14 mouse cellular contexts compared by ENCODE assay signal in the genomic region with DNA sequence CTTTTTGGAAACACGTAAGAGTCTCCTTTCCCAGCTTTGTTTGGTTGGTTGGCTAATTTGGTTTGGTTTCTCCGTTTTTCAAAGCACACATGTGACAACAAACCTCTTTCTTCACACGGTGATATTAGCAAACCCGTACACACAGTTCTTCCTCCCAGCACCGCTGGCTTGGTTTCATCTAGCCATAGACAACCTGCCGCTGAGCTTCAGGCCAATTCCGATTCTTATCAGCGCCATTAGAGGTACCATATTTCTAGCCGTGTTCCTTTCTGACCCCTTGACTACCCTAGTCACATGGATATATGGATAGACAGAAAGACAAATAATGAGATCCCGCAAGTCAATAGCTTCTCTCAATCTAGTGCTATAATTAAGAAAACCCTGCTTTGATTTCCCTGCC.
DNase-seq lines count a peak whose midpoint lies in the region; ATAC-seq and TF ChIP-seq lines count a peak whose summit lies in the region.
"Had no signal": no experiment of that assay in that cellular context is flagged by ENCODE, and none has a peak within 500 bp of the region (broad histone marks: within the 10 kb centered on the region; RNA-seq: fewer than 3 reads in every experiment).

No protein-coding gene starts in this region.

- no peaks in the 10 kb centered on the region for H3K9me3 ChIP-seq in kidney, postnatal 0 days (replicated peaks; ENCODE audit: low read length)
- H3K9me3 ChIP-seq in embryonic facial prominence, embryonic 15.5 days (replicated peaks) = no peaks in the 10 kb centered on the region
- H3K9me3 ChIP-seq in forebrain, embryonic 16.5 days (ENCODE audit: control insufficient read depth, low read length) = no peaks in the 10 kb centered on the region
- H3K9me3 ChIP-seq: embryonic facial prominence, embryonic 12.5 days; G1E; hindbrain, embryonic 10.5 days; intestine, embryonic 15.5 days; liver, embryonic 15.5 days had no signal

- H3K4me2 ChIP-seq in kidney, postnatal 0 days (ENCODE audit: low read length) = peak overlapping the region; percentile 49
- H3K4me2 ChIP-seq in embryonic facial prominence, embryonic 15.5 days (replicated peaks) = peak overlapping the region; percentile 48; the same call in 1 of the 2 replicates
- peak overlapping the region; percentile 63; the same call in 1 of the 2 replicates for H3K4me2 ChIP-seq in forebrain, embryonic 16.5 days (ENCODE audit: low read length)
- H3K4me2 ChIP-seq: liver, embryonic 15.5 days had no signal

- no peak overlapping the region for H3K9ac ChIP-seq in kidney, postnatal 0 days (ENCODE audit: low read depth, low read length)
- H3K9ac ChIP-seq in embryonic facial prominence, embryonic 15.5 days = no peak overlapping the region
- H3K9ac ChIP-seq in forebrain, embryonic 16.5 days (replicated peaks; ENCODE audit: low read depth, low read length) = no peak overlapping the region
- H3K9ac ChIP-seq: intestine, embryonic 15.5 days; liver, embryonic 15.5 days had no signal

- no peak for ATAC-seq in kidney, postnatal 0 days (replicated peaks; ENCODE audit: low FRiP score, low read depth)
- no peak for ATAC-seq in embryonic facial prominence, embryonic 15.5 days (ENCODE audit: insufficient number of reproducible peaks, low FRiP score, low TSS enrichment, low read depth)
- no peak for ATAC-seq in forebrain, embryonic 16.5 days
- ATAC-seq: intestine, embryonic 15.5 days had no signal

- H3K4me1 ChIP-seq in kidney, postnatal 0 days (replicated peaks; ENCODE audit: insufficient read depth, low read length) = peaks cover 10% of the 10 kb centered on the region
- H3K4me1 ChIP-seq in embryonic facial prominence, embryonic 15.5 days = peaks cover 26% of the 10 kb centered on the region
- H3K4me1 ChIP-seq in forebrain, embryonic 16.5 days (replicated peaks; ENCODE audit: control insufficient read depth, insufficient read depth, low read length) = peaks cover 20% of the 10 kb centered on the region
- peaks cover 15% of the 10 kb centered on the region for H3K4me1 ChIP-seq in olfactory bulb, adult 2 months (ENCODE audit: control insufficient read depth, insufficient read depth, low read length)
- H3K4me1 ChIP-seq: liver, embryonic 15.5 days had no signal

- no peak for TF ChIP-seq CTCF in kidney, postnatal 0 days (IDR thresholded peaks at IDR 0.05; ENCODE audit: low read depth)
- no peak for TF ChIP-seq CTCF in olfactory bulb, adult 2 months (IDR thresholded peaks at IDR 0.05; ENCODE audit: insufficient read depth, low read depth, low read length)

- 59% methylated on average over 10 of the region's 10 CpGs for WGBS in kidney, postnatal 0 days
- 81% methylated on average over 10 of the region's 10 CpGs for WGBS in embryonic facial prominence, embryonic 15.5 days
- WGBS in forebrain, embryonic 16.5 days = 63% methylated on average over 10 of the region's 10 CpGs
- 63% methylated on average over 10 of the region's 10 CpGs for WGBS in olfactory bulb, adult 2 months

- TF ChIP-seq POLR2A in olfactory bulb, adult 2 months (IDR thresholded peaks at IDR 0.05; ENCODE audit: insufficient read depth, low read depth, low read length) = no peak

- peak; percentile 7 for DNase-seq in kidney, postnatal 0 days (ENCODE audit: low spot score)
- no peak for DNase-seq in kidney, postnatal 14 days
- DNase-seq in urinary bladder, adult 2 months (ENCODE audit: low spot score) = no peak
- DNase-seq in spleen, postnatal 4 days (ENCODE audit: low spot score in 2 of 2) = no peak
- DNase-seq: cerebellum, adult 11-12 months; thymus, adult 2 months had no signal

- H3K4me3 ChIP-seq in kidney, postnatal 0 days (replicated peaks; ENCODE audit: low read depth, low read length) = no peak overlapping the region
- peak overlapping the region; percentile 24; the same call in 1 of the 2 replicates for H3K4me3 ChIP-seq in embryonic facial prominence, embryonic 15.5 days (replicated peaks)
- no peak overlapping the region for H3K4me3 ChIP-seq in forebrain, embryonic 16.5 days (replicated peaks; ENCODE audit: low read length)
- no peak overlapping the region for H3K4me3 ChIP-seq in olfactory bulb, adult 2 months (ENCODE audit: insufficient read depth, low read depth, low read length)
- H3K4me3 ChIP-seq: hindbrain, embryonic 10.5 days; intestine, embryonic 15.5 days; liver, embryonic 15.5 days had no signal

- no peak overlapping the region for H3K27ac ChIP-seq in kidney, postnatal 0 days
- peak overlapping the region; percentile 86; the same call in 1 of the 2 replicates for H3K27ac ChIP-seq in embryonic facial prominence, embryonic 15.5 days (replicated peaks)
- H3K27ac ChIP-seq in forebrain, embryonic 16.5 days (ENCODE audit: low read length) = no peak overlapping the region
- H3K27ac ChIP-seq in olfactory bulb, adult 2 months (ENCODE audit: insufficient read depth, low read depth, low read length) = peak overlapping the region; percentile 42; the same call in 1 of the 2 replicates
- H3K27ac ChIP-seq: hindbrain, embryonic 10.5 days; intestine, embryonic 15.5 days; liver, embryonic 15.5 days had no signal

- H3K27me3 ChIP-seq in kidney, postnatal 0 days (ENCODE audit: insufficient read depth, low read length) = no peaks in the 10 kb centered on the region
- no peaks in the 10 kb centered on the region for H3K27me3 ChIP-seq in embryonic facial prominence, embryonic 15.5 days
- H3K27me3 ChIP-seq in forebrain, embryonic 16.5 days (replicated peaks; ENCODE audit: control insufficient read depth, insufficient read depth, low read length) = no peaks in the 10 kb centered on the region
- H3K27me3 ChIP-seq: embryonic facial prominence, embryonic 12.5 days; intestine, embryonic 15.5 days had no signal

- no peaks in the 10 kb centered on the region for H3K36me3 ChIP-seq in kidney, postnatal 0 days (ENCODE audit: insufficient read depth, low read length)
- H3K36me3 ChIP-seq in embryonic facial prominence, embryonic 15.5 days = no peaks in the 10 kb centered on the region
- H3K36me3 ChIP-seq in forebrain, embryonic 16.5 days (ENCODE audit: control insufficient read depth, insufficient read depth) = no peaks in the 10 kb centered on the region
- H3K36me3 ChIP-seq: embryonic facial prominence, embryonic 12.5 days; G1E; hindbrain, embryonic 10.5 days; intestine, embryonic 15.5 days; liver, embryonic 15.5 days had no signal

Comparison
In these comparisons a context has a peak if more than half of its experiments do, and no peak if none do; other contexts are left out.
1. H3K27ac ChIP-seq: peak in embryonic facial prominence, embryonic 15.5 days (single experiment) and olfactory bulb, adult 2 months (single experiment); none in kidney, postnatal 0 days (single experiment) and forebrain, embryonic 16.5 days (single experiment).
2. Peak in every context shown above with its lines, with median percentiles within 50 percentile points of each other: H3K4me2 ChIP-seq.